Mouse (Mus musculus) heart, adult 11 months (tissue): Measurements from ENCODE around the gene Btbd8.

Experiments used
- DNase-seq: peaks from one replicate; pipeline ENCODE4 v3.0.0; 2022

Gene Btbd8

DNA sequence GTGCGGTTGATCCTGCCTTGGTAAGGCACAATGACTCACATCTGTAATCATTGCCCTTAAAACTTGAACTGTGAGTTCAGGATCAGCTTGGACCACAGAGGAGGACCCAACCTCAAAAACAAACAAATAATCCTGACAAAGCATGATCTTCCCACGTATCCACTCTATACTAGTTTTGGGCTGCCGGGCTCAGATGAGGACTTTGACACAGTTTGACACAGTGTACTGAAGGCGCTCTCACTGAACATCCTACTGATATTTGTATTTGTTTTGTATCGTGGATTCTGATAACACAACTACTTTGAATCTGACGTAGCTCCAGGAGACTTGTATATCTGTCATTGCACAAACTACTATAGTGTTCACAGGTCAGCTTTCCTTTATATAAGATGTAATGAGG lies 83.6 kb downstream of the Btbd8 start:
- peak; percentile 39 for DNase-seq

DNA sequence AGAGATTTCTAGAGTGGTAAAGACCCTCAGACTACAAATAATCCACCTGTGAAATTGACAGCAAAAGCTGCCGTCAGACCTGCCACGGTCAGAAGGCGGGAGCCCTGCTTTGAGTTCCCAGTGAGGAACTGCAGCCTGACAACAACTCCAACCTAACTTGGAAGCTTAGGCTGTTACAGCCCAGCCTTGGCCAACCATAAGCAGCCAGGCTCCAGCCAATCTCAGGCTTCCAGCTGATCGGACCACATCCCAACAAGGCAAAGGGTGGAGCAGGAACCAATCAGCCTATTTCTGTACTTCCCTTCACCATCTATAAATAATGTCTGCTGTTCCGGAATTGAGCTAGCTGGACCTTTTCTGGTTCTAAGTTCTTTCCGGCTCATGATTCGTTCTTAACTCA lies 84.1 kb downstream of the Btbd8 start:
- peak; percentile 97 for DNase-seq

DNA sequence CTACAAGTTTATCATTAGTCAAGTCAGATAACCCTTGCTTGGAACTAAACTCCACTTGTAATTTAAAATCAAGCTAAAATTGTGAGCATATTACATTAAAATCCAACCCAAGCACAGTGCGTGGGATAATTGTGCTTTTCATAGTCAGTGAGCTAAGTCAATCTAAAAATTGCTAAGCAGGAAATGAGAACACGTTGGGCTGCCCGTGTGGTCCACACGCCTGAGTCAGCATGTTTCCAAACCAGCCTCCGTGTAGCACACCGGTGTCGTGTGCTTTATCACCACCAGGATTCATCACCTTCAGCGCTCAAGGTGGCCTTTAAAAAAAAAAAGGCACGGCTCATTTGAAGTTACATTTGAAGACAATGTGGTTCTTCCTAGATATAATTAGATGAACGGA lies 86.5 kb downstream of the Btbd8 start:
- DNase-seq, result peak; percentile 79

DNA sequence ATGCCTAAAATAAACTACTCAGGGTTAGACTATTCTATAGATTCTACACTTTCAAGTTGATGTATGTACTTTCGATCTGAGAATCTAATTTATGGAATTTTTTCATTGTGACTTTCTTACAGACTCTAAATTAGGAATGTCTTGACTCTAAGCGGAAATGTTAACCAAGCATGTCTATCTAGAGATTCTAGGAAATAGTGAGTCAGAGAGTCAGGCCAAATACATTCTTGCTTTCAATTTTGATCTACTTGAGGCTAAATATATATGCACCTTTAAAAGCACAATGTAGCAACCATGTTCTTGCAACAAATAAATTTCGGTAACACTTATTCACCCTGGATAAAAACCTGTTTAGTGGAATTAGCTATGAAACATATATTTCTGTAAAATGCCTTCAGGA lies 91.1 kb downstream of the Btbd8 start:
- no peak for DNase-seq

DNA sequence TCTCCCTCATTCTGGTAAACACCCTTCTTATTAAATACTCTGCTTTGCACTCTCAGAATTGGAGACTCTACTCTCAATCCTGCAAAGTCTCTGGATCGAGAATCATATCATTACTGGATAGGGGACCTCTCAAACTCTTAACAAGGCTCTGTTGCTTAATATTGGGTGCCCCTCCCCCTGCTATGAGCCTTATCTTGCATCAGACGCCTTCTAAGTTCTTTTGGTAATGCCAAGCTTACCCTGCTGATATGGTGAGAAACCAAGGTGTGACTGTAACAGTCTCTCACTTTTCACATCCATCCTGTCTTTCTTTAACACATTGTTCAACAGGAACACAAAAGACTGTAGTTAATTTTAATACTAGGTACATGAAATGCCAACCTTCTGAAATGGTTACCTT lies 95.8 kb downstream of the Btbd8 start:
- peak; percentile 12 for DNase-seq

DNA sequence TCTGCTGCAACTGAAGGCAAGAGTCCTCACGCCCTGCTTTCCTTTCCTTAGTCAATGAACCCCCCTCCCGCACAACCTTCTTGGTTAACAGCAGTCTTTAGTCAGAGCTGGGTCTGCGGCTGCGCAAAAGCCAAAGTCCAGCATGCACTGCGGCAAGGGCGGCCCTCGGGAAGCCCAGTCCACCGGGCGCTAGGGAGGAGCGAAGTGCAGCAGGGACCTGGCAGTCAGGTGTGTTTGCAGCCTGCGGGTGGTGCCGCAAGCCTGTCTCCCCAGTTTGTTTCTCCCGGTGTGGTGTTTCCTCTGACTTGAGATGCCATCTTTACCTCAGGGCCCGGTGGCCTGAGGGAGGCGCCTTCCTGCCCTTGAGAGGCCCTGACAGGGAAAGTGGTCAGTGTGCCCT lies 96.8 kb downstream of the Btbd8 start, which contains the start of gene 1700028K03Rik:
TSS of gene 1700028K03Rik (plus strand) at position 129 of the 400 bp plus-strand sequence.
- DNase-seq, result peak; percentile 85

DNA sequence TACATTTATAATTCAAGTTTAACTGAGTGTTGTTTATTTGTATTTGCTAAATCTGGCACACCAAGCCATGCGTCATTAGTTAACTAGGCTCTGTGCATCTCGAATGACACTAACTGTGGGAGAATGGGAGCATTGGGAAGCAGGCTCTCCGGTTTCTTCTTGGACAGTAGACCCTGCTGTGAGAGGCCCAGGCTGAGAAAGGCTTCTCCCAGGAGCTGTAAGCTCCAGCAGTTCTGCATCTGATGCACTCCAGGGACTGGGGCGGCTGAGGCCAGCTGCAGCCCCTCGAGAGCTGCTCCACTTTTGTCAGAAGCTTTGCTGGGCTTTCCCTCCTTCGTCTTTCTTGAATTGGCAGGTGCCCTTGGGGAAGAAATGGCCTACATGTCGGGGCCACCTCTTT lies 103.9 kb downstream of the Btbd8 start:
- peak; percentile 94 for DNase-seq

DNA sequence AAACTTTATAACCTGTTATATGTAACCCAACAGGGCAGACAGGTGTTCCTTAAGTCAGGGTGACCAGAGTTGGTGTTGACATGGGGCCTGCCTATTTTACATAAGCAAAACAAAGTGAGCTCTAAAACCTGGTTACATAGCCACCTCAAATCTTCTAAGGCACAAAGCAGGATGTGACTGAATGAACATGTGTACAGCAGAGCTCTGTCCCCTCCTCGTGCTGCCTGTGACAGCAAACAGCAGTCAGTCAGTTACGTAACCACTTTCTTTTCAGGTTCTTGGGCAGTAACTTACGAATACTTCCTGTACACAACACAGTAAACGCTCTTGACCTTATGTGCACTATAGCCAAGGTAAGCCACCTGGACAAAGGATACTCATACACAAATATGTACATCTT lies 108.1 kb downstream of the Btbd8 start:
- DNase-seq, result peak; percentile 53

DNA sequence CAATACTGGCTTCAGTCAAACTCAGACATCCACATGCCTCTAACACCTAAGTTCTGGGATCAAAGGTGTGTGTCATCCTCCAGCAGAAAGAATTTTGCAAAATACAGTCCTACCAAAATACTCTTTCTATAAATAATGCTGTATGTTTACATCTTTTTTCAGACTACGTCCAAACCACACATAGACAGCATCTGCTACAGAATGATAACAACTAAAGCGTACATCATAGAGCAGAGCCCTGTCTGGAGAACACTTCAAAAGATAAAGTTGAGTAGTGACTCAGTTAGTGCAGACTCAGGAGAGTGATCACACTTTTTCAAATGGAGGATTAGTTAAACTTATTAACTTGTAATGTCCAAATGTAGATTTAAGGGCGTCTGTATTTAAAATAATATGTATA lies 110.2 kb downstream of the Btbd8 start:
- DNase-seq, result no peak

DNA sequence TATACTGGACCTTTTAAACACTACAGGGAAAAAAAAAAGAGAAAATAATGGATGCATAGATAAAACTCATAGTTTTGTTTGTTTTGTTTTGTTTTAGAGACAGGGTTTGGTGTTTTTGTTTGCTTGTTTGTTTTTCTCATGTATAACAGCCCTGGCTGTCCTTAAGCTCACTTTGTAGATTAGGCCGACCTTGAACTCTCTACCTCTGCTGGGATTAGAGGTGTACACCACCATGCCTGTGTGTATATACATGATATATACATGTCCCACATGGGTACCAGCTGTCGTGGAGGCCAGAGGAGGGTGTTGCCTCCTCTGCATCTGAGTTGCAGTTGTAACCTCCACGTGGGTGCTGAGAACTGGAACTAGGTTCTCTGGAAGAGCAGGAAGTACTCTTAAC lies 110.6 kb downstream of the Btbd8 start:
- DNase-seq, result peak; percentile 36

DNA sequence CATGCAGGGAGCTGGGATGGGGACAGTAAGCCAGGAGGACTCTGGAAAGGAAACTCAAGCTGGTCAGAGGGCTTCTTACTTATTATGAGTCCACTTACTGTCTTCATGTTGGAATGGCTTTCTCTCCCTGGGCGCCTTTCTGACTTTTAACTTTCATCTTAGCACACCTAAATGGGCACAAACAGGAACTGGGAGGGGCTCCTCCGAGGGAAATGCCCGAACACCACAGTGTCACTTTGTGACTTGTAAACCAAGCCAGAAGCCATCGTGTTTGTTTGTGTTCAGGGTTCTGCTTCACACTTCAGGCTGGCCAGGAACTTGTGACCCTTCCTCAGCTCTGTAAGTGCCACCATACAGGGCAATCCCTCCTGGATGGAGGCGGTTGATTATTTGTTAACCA lies 116.5 kb downstream of the Btbd8 start:
- DNase-seq, result peak; percentile 61

DNA sequence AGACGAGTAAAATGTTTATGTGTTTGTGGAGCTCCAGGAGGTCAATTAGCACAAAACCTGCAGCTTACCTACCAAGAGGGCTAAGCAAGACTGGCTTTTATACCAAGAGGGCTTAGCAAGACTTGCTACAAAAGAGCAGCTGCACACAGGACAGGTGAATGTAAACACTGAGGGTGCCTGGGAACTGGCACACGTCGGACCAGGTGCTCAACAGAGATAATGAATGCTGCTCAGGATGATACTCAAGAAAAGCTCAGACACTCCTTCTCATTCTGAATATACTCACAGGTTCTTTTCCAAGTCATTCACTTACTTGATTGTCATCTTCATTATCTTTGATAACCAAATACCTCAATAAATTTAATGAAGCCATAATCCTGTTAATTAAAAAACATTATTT lies 119.2 kb downstream of the Btbd8 start:
- peak; percentile 69 for DNase-seq
